Mouse (Mus musculus) myocyte (in vitro differentiated cells): ENCODE data around the gene Micu2. TPM values are rescaled to one million over a fixed set of nuclear protein-coding genes. Genes with fewer than 3 reads are reported as not detected.
A peak's percentile ranks its signal among the peaks of the same experiment; 100 is the strongest.

Experiments used
- H3K27me3 ChIP-seq: one replicate; pipeline ENCODE4 v1.6.1; 2011; ENCODE audit not compliant: control insufficient read depth, insufficient read depth, insufficient read length
- H3K36me3 ChIP-seq: one replicate; pipeline ENCODE4 v1.6.1; 2011; ENCODE audit not compliant: control insufficient read depth, insufficient read depth
- H3K4me2 ChIP-seq: one replicate; pipeline ENCODE4 v1.6.1; 2011; ENCODE audit warnings: low read depth, control low read depth
- H3K4me3 ChIP-seq: one replicate; pipeline ENCODE4 v1.5.1; 2011; ENCODE audit warnings: mild to moderate bottlenecking, control low read depth, moderate library complexity
- H3K79me2 ChIP-seq: one replicate; pipeline ENCODE4 v1.6.1; 2011; ENCODE audit not compliant: control insufficient read depth, insufficient read depth
- H3ac ChIP-seq: one replicate; pipeline ENCODE4 v1.6.1; 2011; ENCODE audit not compliant: control insufficient read depth, insufficient read length
- CEBPB ChIP-seq: IDR thresholded peaks from 2 replicates; pipeline ENCODE4 v1.6.1; 2011; ENCODE audit warnings: mild to moderate bottlenecking, moderate library complexity; ENCODE audit not compliant: poor library complexity, insufficient read depth, severe bottlenecking
- E2F4 ChIP-seq: IDR thresholded peaks from one replicate; pipeline ENCODE4 v1.6.1; 2011; ENCODE audit warnings: mild to moderate bottlenecking, control low read depth, moderate library complexity; ENCODE audit not compliant: insufficient read depth
- MAX ChIP-seq: IDR thresholded peaks from one replicate; pipeline ENCODE4 v1.6.1; 2011; ENCODE audit warnings: low read depth, mild to moderate bottlenecking, control low read depth
- MYOD1 ChIP-seq, 3 experiments: IDR thresholded peaks; one replicate each; pipeline ENCODE4 v1.6.1; 2011; ENCODE audit warnings: control low read depth in 2 of 3, low read depth in 2 of 3, mild to moderate bottlenecking in 2 of 3, moderate library complexity in 1 of 3; ENCODE audit not compliant: insufficient read length in 2 of 3, control insufficient read depth in 1 of 3
- MYOG ChIP-seq, 3 experiments: IDR thresholded peaks; one replicate each; pipeline ENCODE4 v1.6.1; 2011; ENCODE audit warnings: control low read depth in 2 of 3, low read depth in 2 of 3, mild to moderate bottlenecking in 2 of 3; ENCODE audit not compliant: insufficient read length in 2 of 3, control insufficient read depth in 1 of 3, insufficient read depth in 1 of 3
- POLR2A ChIP-seq: IDR thresholded peaks from one replicate; pipeline ENCODE4 v1.6.1; 2011; ENCODE audit warnings: low read depth, mild to moderate bottlenecking, control low read depth, moderate library complexity; ENCODE audit not compliant: insufficient read length
- POLR2AphosphoS2 ChIP-seq: IDR thresholded peaks from one replicate; pipeline ENCODE4 v1.6.1; 2011; ENCODE audit warnings: low read depth, control low read depth; ENCODE audit not compliant: insufficient read length
- REST ChIP-seq: IDR thresholded peaks from one replicate; pipeline ENCODE4 v1.6.1; 2011; ENCODE audit warnings: mild to moderate bottlenecking, control low read depth, moderate library complexity; ENCODE audit not compliant: insufficient read depth, insufficient read length
- SRF ChIP-seq: IDR thresholded peaks from one replicate; pipeline ENCODE4 v1.6.1; 2011; ENCODE audit warnings: low read depth; ENCODE audit not compliant: control insufficient read depth, insufficient read length
- TCF12 ChIP-seq: IDR thresholded peaks from one replicate; pipeline ENCODE4 v1.6.1; 2011; ENCODE audit warnings: mild to moderate bottlenecking, control low read depth; ENCODE audit not compliant: poor library complexity, insufficient read depth, severe bottlenecking
- TCF3 ChIP-seq: IDR thresholded peaks from one replicate; pipeline ENCODE4 v1.6.1; 2011; ENCODE audit warnings: low read depth, control low read depth; ENCODE audit not compliant: insufficient read length
- USF1 ChIP-seq: IDR thresholded peaks from one replicate; pipeline ENCODE4 v1.6.1; 2011; ENCODE audit warnings: low read depth, mild to moderate bottlenecking, control low read depth, moderate library complexity
- polyA plus RNA-seq: library from polyadenylated mRNA; unstranded; fragments of >200 nt; fragmentation: generic; extraction: Trizol; gene quantifications from one replicate; pipeline ENCODE4 v1.2.1, GENCODE M21; 2012; ENCODE audit warnings: missing spikeins

Gene Micu2
- polyA plus RNA-seq, 1 experiment: 48.2 TPM

- Histone ChIP-seq H3K4me3 (no peak overlapping the region), H3K79me2 (peaks cover 13% of the 10 kb centered on the region), H3K4me2 (peak overlapping the region; percentile 68), H3K27me3 (no peaks in the 10 kb centered on the region), H3K36me3 (no peaks in the 10 kb centered on the region), H3ac (no peak overlapping the region)
- TF ChIP-seq MYOD1 (IDR thresholded peaks at IDR 0.05; ENCODE audit: control insufficient read depth in 1 of 3, insufficient read length in 2 of 3, low read depth in 2 of 3) (no peak), MAX (no peak), SRF (no peak), E2F4 (no peak), CEBPB (no peak), POLR2AphosphoS2 (no peak), POLR2A (no peak), TCF3 (no peak), TCF12 (no peak), USF1 (no peak), MYOG (IDR thresholded peaks at IDR 0.05; ENCODE audit: control insufficient read depth in 1 of 3, insufficient read depth in 1 of 3, insufficient read length in 2 of 3, low read depth in 2 of 3) (no peak), REST (no peak)
Observed at GRCm38 (mm10) chr14:57980776-57981175, 18.3 kb downstream of the Micu2 start.

- Histone ChIP-seq H3K79me2 (peaks cover 19% of the 10 kb centered on the region), H3K4me2 (peak overlapping the region; percentile 68), H3K4me3 (no peak overlapping the region), H3K36me3 (no peaks in the 10 kb centered on the region), H3ac (no peak overlapping the region), H3K27me3 (no peaks in the 10 kb centered on the region)
- TF ChIP-seq MYOD1 (IDR thresholded peaks at IDR 0.05; ENCODE audit: control insufficient read depth in 1 of 3, insufficient read length in 2 of 3, low read depth in 2 of 3): peak; percentile 94 to 99 (median 96)
- peak; percentile 34 for TF ChIP-seq TCF3
- peak; percentile 75 for TF ChIP-seq TCF12
- no peak for TF ChIP-seq POLR2AphosphoS2
- no peak for TF ChIP-seq USF1
- peak; percentile 58 for TF ChIP-seq MAX
- TF ChIP-seq E2F4: peak; percentile 3
- no peak for TF ChIP-seq POLR2A
- no peak for TF ChIP-seq CEBPB
- TF ChIP-seq MYOG (IDR thresholded peaks at IDR 0.05; ENCODE audit: control insufficient read depth in 1 of 3, insufficient read depth in 1 of 3, insufficient read length in 2 of 3, low read depth in 2 of 3): peak; percentile 79 to 96 (median 94)
- TF ChIP-seq REST: no peak
- TF ChIP-seq SRF: peak; percentile 59
Observed at GRCm38 (mm10) chr14:57980179-57980578, 18.9 kb downstream of the Micu2 start.

GRCm38 (mm10) chr14:57978144-57978543 is 20.9 kb downstream of the Micu2 start:
- no peak overlapping the region for H3ac ChIP-seq
- no peaks in the 10 kb centered on the region for H3K36me3 ChIP-seq
- H3K79me2 ChIP-seq: peaks cover 34% of the 10 kb centered on the region
- no peak overlapping the region for H3K4me3 ChIP-seq
- H3K4me2 ChIP-seq: no peak overlapping the region
- no peaks in the 10 kb centered on the region for H3K27me3 ChIP-seq
- TF ChIP-seq SRF: no peak
- TF ChIP-seq USF1: no peak
- TF ChIP-seq MAX: no peak
- TF ChIP-seq MYOG (IDR thresholded peaks at IDR 0.05; ENCODE audit: control insufficient read depth in 1 of 3, insufficient read depth in 1 of 3, insufficient read length in 2 of 3, low read depth in 2 of 3): no peak
- TF ChIP-seq REST: no peak
- no peak for TF ChIP-seq E2F4
- no peak for TF ChIP-seq TCF3
- no peak for TF ChIP-seq POLR2A
- no peak for TF ChIP-seq POLR2AphosphoS2
- TF ChIP-seq MYOD1 (IDR thresholded peaks at IDR 0.05; ENCODE audit: control insufficient read depth in 1 of 3, insufficient read length in 2 of 3, low read depth in 2 of 3): no peak
- no peak for TF ChIP-seq CEBPB
- TF ChIP-seq TCF12: no peak

- Histone ChIP-seq H3K36me3 (no peaks in the 10 kb centered on the region), H3K79me2 (peaks cover 34% of the 10 kb centered on the region), H3ac (no peak overlapping the region), H3K4me2 (peak overlapping the region; percentile 44), H3K27me3 (no peaks in the 10 kb centered on the region), H3K4me3 (no peak overlapping the region)
- TF ChIP-seq E2F4 (no peak), TCF12 (no peak), MYOD1 (IDR thresholded peaks at IDR 0.05; ENCODE audit: control insufficient read depth in 1 of 3, insufficient read length in 2 of 3, low read depth in 2 of 3) (no peak), TCF3 (no peak), POLR2AphosphoS2 (no peak), CEBPB (no peak), SRF (no peak), MAX (no peak), USF1 (no peak), REST (no peak), MYOG (IDR thresholded peaks at IDR 0.05; ENCODE audit: control insufficient read depth in 1 of 3, insufficient read depth in 1 of 3, insufficient read length in 2 of 3, low read depth in 2 of 3) (no peak), POLR2A (no peak)
Observed at GRCm38 (mm10) chr14:57975656-57976055, 23.4 kb downstream of the Micu2 start.
